Mouse (Mus musculus): ENCODE data around the gene Evi5. TPM values are rescaled to one million over a fixed set of nuclear protein-coding genes. Genes with fewer than 3 reads are reported as not detected.

The Evi5 gene
- polyA plus RNA-seq, 1 experiment, result 16.5 TPM

- peaks cover 30% of the 10 kb centered on the region for H3K4me1 ChIP-seq (ENCODE audit: control insufficient read depth, insufficient read depth, low read length)
- H3K4me3 ChIP-seq (replicated peaks; ENCODE audit: extremely low read depth, low read depth, low read length), result peak overlapping the region; percentile 39
- DNase-seq, result peak; percentile 33
- no peak for TF ChIP-seq POLR2A (IDR thresholded peaks at IDR 0.05; ENCODE audit: borderline replicate concordance, extremely low read depth, low read depth, low read length)
- 2% methylated on average over 49 of the region's 49 CpGs for WGBS
Observed at GRCm38 (mm10) chr5:107723541-107724511, 151.1 kb downstream of the Evi5 start.

GRCm38 (mm10) chr5:107722661-107723532, 152.0 kb downstream of the Evi5 start:
- Histone ChIP-seq H3K4me3 (replicated peaks; ENCODE audit: extremely low read depth, low read depth, low read length) (no peak overlapping the region), H3K4me1 (ENCODE audit: control insufficient read depth, insufficient read depth, low read length) (peaks cover 30% of the 10 kb centered on the region)
- WGBS, result 5% methylated on average over 34 of the region's 34 CpGs
- TF ChIP-seq CTCF (IDR thresholded peaks at IDR 0.05; ENCODE audit: insufficient read depth, low read length) (no peak), POLR2A (IDR thresholded peaks at IDR 0.05; ENCODE audit: borderline replicate concordance, extremely low read depth, low read depth, low read length) (no peak)
- peak; percentile 27 for DNase-seq

- 27% methylated on average over 33 of the region's 33 CpGs for WGBS
- Histone ChIP-seq H3K4me3 (replicated peaks; ENCODE audit: extremely low read depth, low read depth, low read length) (no peak overlapping the region), H3K4me1 (ENCODE audit: control insufficient read depth, insufficient read depth, low read length) (peaks cover 30% of the 10 kb centered on the region)
- TF ChIP-seq POLR2A (IDR thresholded peaks at IDR 0.05; ENCODE audit: borderline replicate concordance, extremely low read depth, low read depth, low read length) (no peak), CTCF (IDR thresholded peaks at IDR 0.05; ENCODE audit: insufficient read depth, low read length) (no peak)
- DNase-seq, result peak; percentile 18
Observed at GRCm38 (mm10) chr5:107721638-107722011, 153.3 kb downstream of the Evi5 start.

- WGBS, result 19% methylated on average over 58 of the region's 58 CpGs
- H3K4me1 ChIP-seq (ENCODE audit: control insufficient read depth, insufficient read depth, low read length), result peaks cover 30% of the 10 kb centered on the region
- DNase-seq, result no peak
- no peak for TF ChIP-seq CTCF (IDR thresholded peaks at IDR 0.05; ENCODE audit: insufficient read depth, low read length)
- TF ChIP-seq POLR2A (IDR thresholded peaks at IDR 0.05; ENCODE audit: borderline replicate concordance, extremely low read depth, low read depth, low read length), result no peak
- H3K4me3 ChIP-seq (replicated peaks; ENCODE audit: extremely low read depth, low read depth, low read length), result no peak overlapping the region
Observed at GRCm38 (mm10) chr5:107720991-107721637, 153.8 kb downstream of the Evi5 start.

GRCm38 (mm10) chr5:107720511-107720910, 154.4 kb downstream of the Evi5 start:
- WGBS, result 10% methylated on average over 5 of the region's 5 CpGs
- Histone ChIP-seq H3K4me3 (replicated peaks; ENCODE audit: extremely low read depth, low read depth, low read length) (no peak overlapping the region), H3K4me1 (ENCODE audit: control insufficient read depth, insufficient read depth, low read length) (peaks cover 25% of the 10 kb centered on the region)
- DNase-seq, result no peak
- TF ChIP-seq CTCF (IDR thresholded peaks at IDR 0.05; ENCODE audit: insufficient read depth, low read length), result no peak
- TF ChIP-seq POLR2A (IDR thresholded peaks at IDR 0.05; ENCODE audit: borderline replicate concordance, extremely low read depth, low read depth, low read length), result no peak

- H3K4me1 ChIP-seq (ENCODE audit: control insufficient read depth, insufficient read depth, low read length), result peaks cover 21% of the 10 kb centered on the region
- no peak for DNase-seq
- no peak for TF ChIP-seq POLR2A (IDR thresholded peaks at IDR 0.05; ENCODE audit: borderline replicate concordance, extremely low read depth, low read depth, low read length)
- TF ChIP-seq CTCF (IDR thresholded peaks at IDR 0.05; ENCODE audit: insufficient read depth, low read length), result no peak
- H3K4me3 ChIP-seq (replicated peaks; ENCODE audit: extremely low read depth, low read depth, low read length), result no peak overlapping the region
- 3% methylated on average over 1 of the region's 1 CpGs for WGBS
Observed at GRCm38 (mm10) chr5:107719786-107720185, 155.1 kb downstream of the Evi5 start.

- Histone ChIP-seq H3K4me1 (ENCODE audit: control insufficient read depth, insufficient read depth, low read length) (peaks cover 16% of the 10 kb centered on the region), H3K4me3 (replicated peaks; ENCODE audit: extremely low read depth, low read depth, low read length) (no peak overlapping the region)
- no peak for TF ChIP-seq POLR2A (IDR thresholded peaks at IDR 0.05; ENCODE audit: borderline replicate concordance, extremely low read depth, low read depth, low read length)
- no peak for TF ChIP-seq CTCF (IDR thresholded peaks at IDR 0.05; ENCODE audit: insufficient read depth, low read length)
- WGBS, result 36% methylated on average over 3 of the region's 3 CpGs
- DNase-seq, result no peak
Observed at GRCm38 (mm10) chr5:107719209-107719608, 155.7 kb downstream of the Evi5 start.

GRCm38 (mm10) chr5:107717871-107718361, 157.0 kb downstream of the Evi5 start:
- Histone ChIP-seq H3K4me1 (ENCODE audit: control insufficient read depth, insufficient read depth, low read length) (peaks cover 6% of the 10 kb centered on the region), H3K4me3 (replicated peaks; ENCODE audit: extremely low read depth, low read depth, low read length) (no peak overlapping the region)
- WGBS, result 24% methylated on average over 11 of the region's 11 CpGs
- no peak for DNase-seq
- TF ChIP-seq CTCF (IDR thresholded peaks at IDR 0.05; ENCODE audit: insufficient read depth, low read length) (no peak), POLR2A (IDR thresholded peaks at IDR 0.05; ENCODE audit: borderline replicate concordance, extremely low read depth, low read depth, low read length) (no peak)

- DNase-seq, result no peak
- TF ChIP-seq CTCF (IDR thresholded peaks at IDR 0.05; ENCODE audit: insufficient read depth, low read length) (no peak), POLR2A (IDR thresholded peaks at IDR 0.05; ENCODE audit: borderline replicate concordance, extremely low read depth, low read depth, low read length) (no peak)
- H3K4me1 ChIP-seq (ENCODE audit: control insufficient read depth, insufficient read depth, low read length), result no peaks in the 10 kb centered on the region
- WGBS, result 33% methylated on average over 2 of the region's 2 CpGs
- H3K4me3 ChIP-seq (replicated peaks; ENCODE audit: extremely low read depth, low read depth, low read length), result no peak overlapping the region
Observed at GRCm38 (mm10) chr5:107711689-107712088, 163.2 kb downstream of the Evi5 start.
